Mouse (Mus musculus) MEL (cell line): ENCODE data around the gene Wdr41. TPM values are rescaled to one million over a fixed set of nuclear protein-coding genes. Genes with fewer than 3 reads are reported as not detected.

Experiments
- DNase-seq: peaks from one replicate; pipeline ENCODE4 v3.0.0; 2011; ENCODE audit warnings: low read depth, low spot score
- H3K27ac ChIP-seq: 2 replicates; pipeline ENCODE4 v1.5.1; 2012; ENCODE audit warnings: low read depth, mild to moderate bottlenecking, control low read depth, low read length, moderate library complexity; ENCODE audit not compliant: control insufficient read depth
- H3K27me3 ChIP-seq, 2 experiments: fragments of 150-350 bp in 1 of 2; sonication (generic) in 1 of 2; 2 replicates each; pipeline ENCODE4 v1.6.1; 2012; ENCODE audit warnings: low read length in 2 of 2, mild to moderate bottlenecking in 2 of 2, improper control_type of control experiment in 1 of 2, moderate library complexity in 1 of 2; ENCODE audit not compliant: insufficient read depth in 2 of 2, control insufficient read depth in 1 of 2
- H3K36me3 ChIP-seq, 2 experiments: 2 replicates each; pipeline ENCODE4 v1.6.1; 2012 to 2014; ENCODE audit warnings: low read length in 2 of 2, improper control_type of control experiment in 1 of 2, inconsistent platforms in 1 of 2, mild to moderate bottlenecking in 1 of 2; ENCODE audit not compliant: insufficient read depth in 2 of 2, control insufficient read depth in 1 of 2
- H3K4me1 ChIP-seq, 2 experiments: fragments of 150-350 bp in 1 of 2; sonication (generic) in 1 of 2; 2 replicates each; pipeline ENCODE4 v1.6.1; 2012; ENCODE audit warnings: low read length in 2 of 2, improper control_type of control experiment in 1 of 2, mild to moderate bottlenecking in 1 of 2; ENCODE audit not compliant: insufficient read depth in 2 of 2, control insufficient read depth in 1 of 2
- H3K4me3 ChIP-seq, 2 experiments: fragments of 150-350 bp in 1 of 2; sonication (generic) in 1 of 2; 2 replicates each; pipeline ENCODE4 v1.5.1; 2012; ENCODE audit warnings: low read depth in 2 of 2, low read length in 2 of 2, mild to moderate bottlenecking in 2 of 2, moderate library complexity in 2 of 2, control low read depth in 1 of 2, improper control_type of control experiment in 1 of 2; ENCODE audit not compliant: control insufficient read depth in 1 of 2, insufficient read depth in 1 of 2
- H3K79me2 ChIP-seq: 2 replicates; pipeline ENCODE4 v1.6.1; 2012; ENCODE audit warnings: mild to moderate bottlenecking, low read length, moderate library complexity; ENCODE audit not compliant: control insufficient read depth, poor library complexity, insufficient read depth
- H3K9ac ChIP-seq: 2 replicates; pipeline ENCODE4 v1.6.1; 2012; ENCODE audit warnings: low read depth, mild to moderate bottlenecking, control low read depth, low read length, moderate library complexity; ENCODE audit not compliant: control insufficient read depth, poor library complexity, severe bottlenecking
- H3K9me3 ChIP-seq: fragments of 150-350 bp; sonication (generic); replicated peaks from 2 replicates; pipeline ENCODE4 v1.6.1; 2012; ENCODE audit warnings: mild to moderate bottlenecking, low read length, improper control_type of control experiment, moderate library complexity; ENCODE audit not compliant: insufficient read depth
- BHLHE40 ChIP-seq: IDR thresholded peaks from 2 replicates; pipeline ENCODE4 v1.6.1; 2012; ENCODE audit warnings: low read depth, mild to moderate bottlenecking, inconsistent platforms, low read length, improper control_type of control experiment, borderline replicate concordance
- CHD1 ChIP-seq: IDR thresholded peaks from 2 replicates; pipeline ENCODE4 v1.6.1; 2012; ENCODE audit warnings: low read depth, mild to moderate bottlenecking, inconsistent platforms, low read length, improper control_type of control experiment
- CHD2 ChIP-seq: IDR thresholded peaks from 2 replicates; pipeline ENCODE4 v1.6.1; 2011; ENCODE audit warnings: low read length, improper control_type of control experiment
- CTCF ChIP-seq, 3 experiments: IDR thresholded peaks in 2 of 3; conservative IDR thresholded peaks in 1 of 3; 2 replicates each; pipeline ENCODE4 v1.5.1; 2011 to 2012; ENCODE audit warnings: low read length in 3 of 3, low read depth in 2 of 3, mild to moderate bottlenecking in 2 of 3, improper control_type of control experiment in 1 of 3, inconsistent platforms in 1 of 3, mixed read lengths in 1 of 3, moderate library complexity in 1 of 3; ENCODE audit not compliant: control insufficient read depth in 1 of 3, insufficient read depth in 1 of 3, poor library complexity in 1 of 3, severe bottlenecking in 1 of 3
- E2F4 ChIP-seq: IDR thresholded peaks from 2 replicates; pipeline ENCODE4 v1.6.1; 2011; ENCODE audit warnings: low read depth, low read length, improper control_type of control experiment, borderline replicate concordance
- ELF1 ChIP-seq: IDR thresholded peaks from 2 replicates; pipeline ENCODE4 v1.6.1; 2014; ENCODE audit warnings: low read depth, mild to moderate bottlenecking, inconsistent platforms, low read length, improper control_type of control experiment, moderate library complexity
- EP300 ChIP-seq, 2 experiments: IDR thresholded peaks; 2 replicates each; pipeline ENCODE4 v1.6.1; 2011; ENCODE audit warnings: improper control_type of control experiment in 2 of 2, low read length in 2 of 2, low read depth in 1 of 2, mild to moderate bottlenecking in 1 of 2
- GABPA ChIP-seq: IDR thresholded peaks from 2 replicates; pipeline ENCODE4 v1.6.1; 2012; ENCODE audit warnings: low read depth, mild to moderate bottlenecking, inconsistent platforms, low read length, improper control_type of control experiment, moderate library complexity
- GATA1 ChIP-seq: IDR thresholded peaks from 2 replicates; pipeline ENCODE4 v1.6.1; 2011; ENCODE audit warnings: low read depth, low read length, improper control_type of control experiment
- HCFC1 ChIP-seq: IDR thresholded peaks from 2 replicates; pipeline ENCODE4 v1.6.1; 2012; ENCODE audit warnings: low read depth, mild to moderate bottlenecking, inconsistent platforms, low read length, improper control_type of control experiment, moderate library complexity
- JUND ChIP-seq: IDR thresholded peaks from 2 replicates; pipeline ENCODE4 v1.6.1; 2011; ENCODE audit warnings: low read depth, mild to moderate bottlenecking, improper control_type of control experiment, low read length
- KAT2A ChIP-seq: conservative IDR thresholded peaks from 2 replicates; pipeline ENCODE4 v1.6.1; 2012; ENCODE audit warnings: low read depth, low read length, improper control_type of control experiment, inconsistent platforms
- MAFK ChIP-seq: IDR thresholded peaks from 2 replicates; pipeline ENCODE4 v1.6.1; 2011; ENCODE audit warnings: low read depth, mild to moderate bottlenecking, low read length, improper control_type of control experiment, borderline replicate concordance
- MAX ChIP-seq: IDR thresholded peaks from 2 replicates; pipeline ENCODE4 v1.6.1; 2011; ENCODE audit warnings: low read length, improper control_type of control experiment
- MAZ ChIP-seq: IDR thresholded peaks from 2 replicates; pipeline ENCODE4 v1.6.1; 2012; ENCODE audit warnings: low read depth, mild to moderate bottlenecking, inconsistent platforms, low read length, improper control_type of control experiment
- MEF2A ChIP-seq: IDR thresholded peaks from 2 replicates; pipeline ENCODE4 v1.6.1; 2014; ENCODE audit warnings: low read depth, mild to moderate bottlenecking, inconsistent platforms, low read length, improper control_type of control experiment; ENCODE audit not compliant: poor library complexity, insufficient replicate concordance, severe bottlenecking; ENCODE audit errors: extremely low read depth
- MXI1 ChIP-seq: IDR thresholded peaks from 2 replicates; pipeline ENCODE4 v1.6.1; 2011; ENCODE audit warnings: mild to moderate bottlenecking, low read depth, low read length, improper control_type of control experiment
- MYB ChIP-seq: IDR thresholded peaks from 2 replicates; pipeline ENCODE4 v1.6.1; 2011; ENCODE audit warnings: mild to moderate bottlenecking, low read depth, low read length, improper control_type of control experiment
- MYC ChIP-seq: IDR thresholded peaks from 2 replicates; pipeline ENCODE4 v1.6.1; 2011; ENCODE audit warnings: low read depth, mild to moderate bottlenecking, low read length, improper control_type of control experiment, moderate library complexity
- NELFE ChIP-seq: IDR thresholded peaks from 2 replicates; pipeline ENCODE4 v1.6.1; 2011; ENCODE audit warnings: low read depth, low read length, improper control_type of control experiment
- POLR2A ChIP-seq, 2 experiments: IDR thresholded peaks; 2 replicates each; pipeline ENCODE4 v1.6.1; 2011 to 2012; ENCODE audit warnings: low read length in 2 of 2, mild to moderate bottlenecking in 2 of 2, control low read depth in 1 of 2, improper control_type of control experiment in 1 of 2, low read depth in 1 of 2, moderate library complexity in 1 of 2; ENCODE audit not compliant: control insufficient read depth in 1 of 2, insufficient read depth in 1 of 2, poor library complexity in 1 of 2
- POLR2AphosphoS5 ChIP-seq: IDR thresholded peaks from 2 replicates; pipeline ENCODE4 v1.6.1; 2012; ENCODE audit warnings: low read depth, borderline replicate concordance, mild to moderate bottlenecking, inconsistent platforms, low read length, moderate library complexity, mixed read lengths
- RAD21 ChIP-seq: IDR thresholded peaks from 2 replicates; pipeline ENCODE4 v1.6.1; 2011; ENCODE audit warnings: mild to moderate bottlenecking, low read depth, low read length, improper control_type of control experiment
- RCOR1 ChIP-seq: IDR thresholded peaks from 2 replicates; pipeline ENCODE4 v1.6.1; 2012; ENCODE audit warnings: low read depth, mild to moderate bottlenecking, inconsistent platforms, low read length, improper control_type of control experiment
- SMC3 ChIP-seq: IDR thresholded peaks from 2 replicates; pipeline ENCODE4 v1.6.1; 2011; ENCODE audit warnings: low read depth, low read length, improper control_type of control experiment
- TBP ChIP-seq: IDR thresholded peaks from 2 replicates; pipeline ENCODE4 v1.8.0; 2011; ENCODE audit warnings: low read depth, low read length, improper control_type of control experiment
- TCF12 ChIP-seq: IDR thresholded peaks from 2 replicates; pipeline ENCODE4 v1.6.1; 2014; ENCODE audit warnings: low read depth, mild to moderate bottlenecking, inconsistent platforms, low read length, improper control_type of control experiment, moderate library complexity
- UBTF ChIP-seq: IDR thresholded peaks from 2 replicates; pipeline ENCODE4 v1.6.1; 2012; ENCODE audit warnings: low read depth, mild to moderate bottlenecking, inconsistent platforms, low read length, improper control_type of control experiment, moderate library complexity, borderline replicate concordance; ENCODE audit not compliant: insufficient read depth
- USF1 ChIP-seq: IDR thresholded peaks from 2 replicates; pipeline ENCODE4 v1.6.1; 2014; ENCODE audit warnings: low read depth, mild to moderate bottlenecking, inconsistent platforms, low read length, improper control_type of control experiment, moderate library complexity
- USF2 ChIP-seq, 2 experiments: IDR thresholded peaks; 2 replicates each; pipeline ENCODE4 v1.6.1; 2011 to 2012; ENCODE audit warnings: improper control_type of control experiment in 2 of 2, low read length in 2 of 2, borderline replicate concordance in 1 of 2, inconsistent platforms in 1 of 2, low read depth in 1 of 2, mild to moderate bottlenecking in 1 of 2; ENCODE audit not compliant: insufficient read depth in 1 of 2
- ZC3H11A ChIP-seq: IDR thresholded peaks from 2 replicates; pipeline ENCODE4 v1.6.1; 2012; ENCODE audit warnings: low read depth, mild to moderate bottlenecking, inconsistent platforms, low read length, improper control_type of control experiment
- ZKSCAN1 ChIP-seq: IDR thresholded peaks from 2 replicates; pipeline ENCODE4 v1.6.1; 2012; ENCODE audit warnings: low read depth, mild to moderate bottlenecking, inconsistent platforms, low read length, improper control_type of control experiment, moderate library complexity
- ZMIZ1 ChIP-seq: IDR thresholded peaks from 2 replicates; pipeline ENCODE4 v1.6.1; 2012; ENCODE audit warnings: low read depth, mild to moderate bottlenecking, inconsistent platforms, low read length, improper control_type of control experiment, moderate library complexity
- ZNF384 ChIP-seq: IDR thresholded peaks from 2 replicates; pipeline ENCODE4 v1.6.1; 2012; ENCODE audit warnings: low read depth, mild to moderate bottlenecking, inconsistent platforms, low read length, improper control_type of control experiment
- polyA plus RNA-seq, 2 experiments: library from polyadenylated mRNA; stranded (reverse) in 1 of 2; unstranded in 1 of 2; fragments of >175 nt in 1 of 2; fragments of >200 nt in 1 of 2; gene quantifications; 2 replicates each; pipeline versions ENCODE4 v1.2.1 to v1.2.4; 2012; ENCODE audit warnings: low replicate concordance in 2 of 2, low read depth in 1 of 2; ENCODE audit not compliant: insufficient read length in 2 of 2, insufficient read depth in 1 of 2, missing spikeins in 1 of 2
- total RNA-seq: library from RNA; depleted of rRNA; stranded (reverse); fragments of 300-350 nt; gene quantifications from 2 replicates; pipeline ENCODE4 v1.2.3, GENCODE M21; 2012; rRNA removed

Wdr41 gene
- 11.3 and 14.3 TPM in 2 replicates for total RNA-seq
- polyA plus RNA-seq: 10 to 100 TPM in 1 of 2 experiments, not detected in 1; 14.3 TPM

- Histone ChIP-seq H3K36me3 (peaks cover 0 to 8% of the 10 kb centered on the region in 2 experiments; a peak in 2 of 4 replicates), H3K27me3 (peaks cover 0 to 1% of the 10 kb centered on the region in 2 experiments), H3K9ac (peak within 1 kb of the TSS; percentile 98), H3K79me2 (peaks cover 3% of the 10 kb centered on the region), H3K4me3 (peak within 1 kb of the TSS; percentile 76 to 82), H3K9me3 (no peaks in the 10 kb centered on the region), H3K4me1 (0 out of 4 replicates have a peak, but pooled peaks cover 0 to 5% of the 10 kb centered on the region in 2 experiments), H3K27ac (peak within 1 kb of the TSS; percentile 91)
- peak; percentile 95 for DNase-seq
- TF ChIP-seq ZC3H11A: no peak
- TF ChIP-seq GABPA: no peak
- peak; percentile 66 to 74 for TF ChIP-seq POLR2A (IDR thresholded peaks at IDR 0.05; ENCODE audit: control insufficient read depth in 1 of 2, insufficient read depth in 1 of 2, low read depth in 1 of 2, low read length in 2 of 2, poor library complexity in 1 of 2)
- TF ChIP-seq EP300 (IDR thresholded peaks at IDR 0.05; ENCODE audit: low read depth in 1 of 2, low read length in 2 of 2): no peak; a peak in 1 of 4 replicates
- TF ChIP-seq CHD2: no peak
- TF ChIP-seq MXI1: peak; percentile 8; the same call in 1 of the 2 replicates
- TF ChIP-seq UBTF: 0 out of 2 replicates have a peak, but pooled peaks have one; percentile 36
- peak; percentile 25; the same call in 1 of the 2 replicates for TF ChIP-seq MAZ
- no peak for TF ChIP-seq CHD1
- TF ChIP-seq MEF2A: no peak
- TF ChIP-seq RAD21: peak; percentile 18
- no peak; the same call in 1 of the 2 replicates for TF ChIP-seq KAT2A
- TF ChIP-seq CTCF (IDR thresholded peaks at IDR 0.05 in 2 of 3, conservative IDR thresholded peaks at IDR 0.05 in 1 of 3; ENCODE audit: control insufficient read depth in 1 of 3, insufficient read depth in 1 of 3, low read depth in 2 of 3, low read length in 3 of 3, poor library complexity in 1 of 3, severe bottlenecking in 1 of 3): peak; percentile 70 to 95 (median 82)
- peak; percentile 59 for TF ChIP-seq SMC3
- peak; percentile 46; the same call in 1 of the 2 replicates for TF ChIP-seq TCF12
- no peak for TF ChIP-seq USF2 (IDR thresholded peaks at IDR 0.05; ENCODE audit: borderline replicate concordance in 1 of 2, insufficient read depth in 1 of 2, low read depth in 1 of 2, low read length in 2 of 2)
- no peak for TF ChIP-seq MYB
- no peak for TF ChIP-seq GATA1
- TF ChIP-seq ZKSCAN1: no peak
- TF ChIP-seq POLR2AphosphoS5: no peak
- peak; percentile 69 for TF ChIP-seq USF1
- no peak for TF ChIP-seq ZNF384
- no peak for TF ChIP-seq E2F4
- TF ChIP-seq RCOR1: no peak
- no peak for TF ChIP-seq JUND
- TF ChIP-seq MAFK: peak; percentile 87
- no peak for TF ChIP-seq TBP
- no peak; the same call in 1 of the 2 replicates for TF ChIP-seq HCFC1
- TF ChIP-seq MYC: peak; percentile 58
- TF ChIP-seq MAX: peak; percentile 42
- no peak for TF ChIP-seq ELF1
- peak; percentile 64 for TF ChIP-seq NELFE
- TF ChIP-seq ZMIZ1: no peak
- TF ChIP-seq BHLHE40: 0 out of 2 replicates have a peak, but pooled peaks have one; percentile 14
Measured at GRCm38 (mm10) chr13:94976219-94977186, at the start of gene Wdr41. Wdr41 (plus strand) TSS chr13:94976344.
